26 mouse cellular contexts compared by ENCODE assay signal in genomic region chr1:167758208-167758607, GRCm38 (mm10).
DNase-seq lines count a peak whose midpoint lies in the region; ATAC-seq lines count a peak whose summit lies in the region.
"Had no signal": no experiment of that assay in that cellular context is flagged by ENCODE, and none has a peak within 500 bp of the region (broad histone marks: within the 10 kb centered on the region; RNA-seq: fewer than 3 reads in every experiment).

No protein-coding gene starts in this region.

- peaks cover 72% of the 10 kb centered on the region for H3K4me1 ChIP-seq in hindbrain, embryonic 10.5 days (replicated peaks)
- 0 out of 2 replicates have a peak, but pooled peaks cover 3% of the 10 kb centered on the region for H3K4me1 ChIP-seq in hindbrain, embryonic 11.5 days (replicated peaks; ENCODE audit: control insufficient read depth, insufficient read depth, low read length)
- H3K4me1 ChIP-seq in midbrain, embryonic 13.5 days (replicated peaks) = peaks cover 38% of the 10 kb centered on the region
- H3K4me1 ChIP-seq in midbrain, embryonic 15.5 days = peaks cover 26% of the 10 kb centered on the region
- peaks cover 53% of the 10 kb centered on the region for H3K4me1 ChIP-seq in hindbrain, embryonic 13.5 days (replicated peaks)
- peaks cover 63% of the 10 kb centered on the region for H3K4me1 ChIP-seq in neural tube, embryonic 13.5 days (replicated peaks)
- no peaks in the 10 kb centered on the region for H3K4me1 ChIP-seq in heart, embryonic 11.5 days (ENCODE audit: control insufficient read depth, insufficient read depth, low read length)
- H3K4me1 ChIP-seq: intestine, embryonic 15.5 days; stomach, embryonic 15.5 days had no signal

- no peak; the same call in 1 of the 2 replicates for ATAC-seq in hindbrain, embryonic 11.5 days (ENCODE audit: low FRiP score)
- ATAC-seq in midbrain, embryonic 13.5 days = peak; percentile 40; the same call in 1 of the 2 replicates
- no peak for ATAC-seq in midbrain, embryonic 15.5 days (replicated peaks)
- ATAC-seq in hindbrain, embryonic 13.5 days (ENCODE audit: low FRiP score) = peak; percentile 59; the same call in 1 of the 2 replicates
- peak; percentile 70 for ATAC-seq in neural tube, embryonic 13.5 days (ENCODE audit: low read depth)
- no peak for ATAC-seq in heart, embryonic 11.5 days (replicated peaks; ENCODE audit: insufficient number of reproducible peaks, low FRiP score, low TSS enrichment)
- ATAC-seq: forebrain, embryonic 16.5 days; intestine, embryonic 15.5 days; Patski had no signal

- no peak overlapping the region for H3K4me3 ChIP-seq in hindbrain, embryonic 10.5 days
- no peak overlapping the region for H3K4me3 ChIP-seq in hindbrain, embryonic 11.5 days (ENCODE audit: low read depth, low read length)
- H3K4me3 ChIP-seq in midbrain, embryonic 13.5 days (replicated peaks) = no peak overlapping the region
- no peak overlapping the region for H3K4me3 ChIP-seq in midbrain, embryonic 15.5 days
- H3K4me3 ChIP-seq in hindbrain, embryonic 13.5 days = no peak overlapping the region
- H3K4me3 ChIP-seq in neural tube, embryonic 13.5 days = no peak overlapping the region
- no peak overlapping the region for H3K4me3 ChIP-seq in heart, embryonic 11.5 days (ENCODE audit: low read depth, low read length)
- H3K4me3 ChIP-seq: erythroblast, embryonic 14.5 days; hindbrain, embryonic 15.5 days; intestine, embryonic 15.5 days; left cerebral cortex, adult 2 months; limb, embryonic 13.5 days; lung, embryonic 15.5 days; stomach, embryonic 15.5 days had no signal

- H3K27me3 ChIP-seq in hindbrain, embryonic 10.5 days (ENCODE audit: insufficient read depth, poor library complexity, severe bottlenecking) = peaks cover 86% of the 10 kb centered on the region
- H3K27me3 ChIP-seq in hindbrain, embryonic 11.5 days (ENCODE audit: control insufficient read depth, insufficient read depth, low read length) = peaks cover 7% of the 10 kb centered on the region; the same call in 1 of the 2 replicates
- peaks cover 90% of the 10 kb centered on the region for H3K27me3 ChIP-seq in midbrain, embryonic 13.5 days
- H3K27me3 ChIP-seq in midbrain, embryonic 15.5 days (replicated peaks) = peaks cover 47% of the 10 kb centered on the region
- H3K27me3 ChIP-seq in hindbrain, embryonic 13.5 days = peaks cover 80% of the 10 kb centered on the region
- H3K27me3 ChIP-seq in neural tube, embryonic 13.5 days = peaks cover 86% of the 10 kb centered on the region
- no peaks in the 10 kb centered on the region for H3K27me3 ChIP-seq in heart, embryonic 11.5 days (ENCODE audit: control insufficient read depth, insufficient read depth, low read length)
- H3K27me3 ChIP-seq: intestine, embryonic 15.5 days; stomach, embryonic 15.5 days had no signal

- H3K36me3 ChIP-seq in hindbrain, embryonic 10.5 days = no peaks in the 10 kb centered on the region
- H3K36me3 ChIP-seq in hindbrain, embryonic 11.5 days (ENCODE audit: control insufficient read depth, insufficient read depth, low read length) = no peaks in the 10 kb centered on the region
- H3K36me3 ChIP-seq in midbrain, embryonic 13.5 days = no peaks in the 10 kb centered on the region
- H3K36me3 ChIP-seq in midbrain, embryonic 15.5 days (replicated peaks) = no peaks in the 10 kb centered on the region
- H3K36me3 ChIP-seq in hindbrain, embryonic 13.5 days = no peaks in the 10 kb centered on the region
- H3K36me3 ChIP-seq in neural tube, embryonic 13.5 days = no peaks in the 10 kb centered on the region
- no peaks in the 10 kb centered on the region for H3K36me3 ChIP-seq in heart, embryonic 11.5 days (ENCODE audit: control insufficient read depth, insufficient read depth, low read length)
- H3K36me3 ChIP-seq: G1E; hindbrain, embryonic 15.5 days; intestine, embryonic 15.5 days; limb, embryonic 13.5 days; lung, embryonic 15.5 days; stomach, embryonic 15.5 days had no signal

- no peaks in the 10 kb centered on the region for H3K9me3 ChIP-seq in hindbrain, embryonic 10.5 days
- no peaks in the 10 kb centered on the region for H3K9me3 ChIP-seq in hindbrain, embryonic 11.5 days (ENCODE audit: control insufficient read depth, low read length)
- no peaks in the 10 kb centered on the region for H3K9me3 ChIP-seq in midbrain, embryonic 13.5 days
- H3K9me3 ChIP-seq in midbrain, embryonic 15.5 days = no peaks in the 10 kb centered on the region
- no peaks in the 10 kb centered on the region for H3K9me3 ChIP-seq in hindbrain, embryonic 13.5 days
- H3K9me3 ChIP-seq in neural tube, embryonic 13.5 days = no peaks in the 10 kb centered on the region
- no peaks in the 10 kb centered on the region for H3K9me3 ChIP-seq in heart, embryonic 11.5 days (replicated peaks; ENCODE audit: control insufficient read depth, low read length)
- H3K9me3 ChIP-seq: hindbrain, embryonic 15.5 days; intestine, embryonic 15.5 days; limb, embryonic 13.5 days; lung, embryonic 15.5 days; stomach, embryonic 15.5 days had no signal

- H3K9ac ChIP-seq in hindbrain, embryonic 11.5 days (ENCODE audit: low read depth, low read length) = no peak overlapping the region
- H3K9ac ChIP-seq in midbrain, embryonic 13.5 days (replicated peaks) = no peak overlapping the region
- H3K9ac ChIP-seq in midbrain, embryonic 15.5 days = no peak overlapping the region
- H3K9ac ChIP-seq in hindbrain, embryonic 13.5 days = no peak overlapping the region
- no peak overlapping the region for H3K9ac ChIP-seq in neural tube, embryonic 13.5 days
- no peak overlapping the region for H3K9ac ChIP-seq in heart, embryonic 11.5 days (ENCODE audit: low read depth, low read length)
- H3K9ac ChIP-seq: hindbrain, embryonic 15.5 days; intestine, embryonic 15.5 days; limb, embryonic 13.5 days; lung, embryonic 15.5 days; stomach, embryonic 15.5 days had no signal

- no peak for DNase-seq in hindbrain, embryonic 10.5 days (ENCODE audit: low spot score)
- no peak for DNase-seq in hindbrain, embryonic 11.5 days (ENCODE audit: low spot score)
- no peak for DNase-seq in cerebellum, postnatal 36 days
- DNase-seq: adrenal gland, postnatal 10 days; cerebellum, adult 11-12 months; cerebellum, adult 9-11 months; heart, postnatal 14 days; kidney, postnatal 25 days; retina, postnatal 1 day; right cerebral cortex, postnatal 14 days had no signal

- H3K4me2 ChIP-seq in hindbrain, embryonic 11.5 days (replicated peaks; ENCODE audit: low read depth, low read length) = no peak overlapping the region
- no peak overlapping the region for H3K4me2 ChIP-seq in midbrain, embryonic 13.5 days (replicated peaks)
- no peak overlapping the region for H3K4me2 ChIP-seq in midbrain, embryonic 15.5 days
- H3K4me2 ChIP-seq in hindbrain, embryonic 13.5 days = 0 out of 2 replicates have a peak overlapping the region, but pooled peaks have one; percentile 0
- no peak overlapping the region for H3K4me2 ChIP-seq in neural tube, embryonic 13.5 days
- no peak overlapping the region for H3K4me2 ChIP-seq in heart, embryonic 11.5 days
- H3K4me2 ChIP-seq: hindbrain, embryonic 15.5 days; intestine, embryonic 15.5 days; limb, embryonic 13.5 days; liver, embryonic 11.5 days; lung, embryonic 15.5 days; stomach, embryonic 15.5 days had no signal

- H3K27ac ChIP-seq in hindbrain, embryonic 10.5 days = peak overlapping the region; percentile 23; the same call in 1 of the 2 replicates
- no peak overlapping the region for H3K27ac ChIP-seq in hindbrain, embryonic 11.5 days (ENCODE audit: low read depth, low read length)
- no peak overlapping the region; the same call in 1 of the 2 replicates for H3K27ac ChIP-seq in midbrain, embryonic 13.5 days
- no peak overlapping the region for H3K27ac ChIP-seq in midbrain, embryonic 15.5 days
- H3K27ac ChIP-seq in hindbrain, embryonic 13.5 days = no peak overlapping the region
- no peak overlapping the region for H3K27ac ChIP-seq in neural tube, embryonic 13.5 days (replicated peaks)
- H3K27ac ChIP-seq in heart, embryonic 11.5 days (ENCODE audit: low read depth, low read length) = no peak overlapping the region
- H3K27ac ChIP-seq: hindbrain, embryonic 15.5 days; intestine, embryonic 15.5 days; left cerebral cortex, adult 2 months; limb, embryonic 13.5 days; lung, embryonic 15.5 days; stomach, embryonic 15.5 days had no signal

- WGBS in hindbrain, embryonic 10.5 days = 70% methylated on average over 8 of the region's 8 CpGs
- 60% methylated on average over 8 of the region's 8 CpGs for WGBS in hindbrain, embryonic 11.5 days
- 64% methylated on average over 8 of the region's 8 CpGs for WGBS in midbrain, embryonic 13.5 days
- 55% methylated on average over 8 of the region's 8 CpGs for WGBS in midbrain, embryonic 15.5 days
- 25% methylated on average over 8 of the region's 8 CpGs for WGBS in hindbrain, embryonic 13.5 days
- WGBS in neural tube, embryonic 13.5 days = 15% methylated on average over 8 of the region's 8 CpGs
- 76% methylated on average over 8 of the region's 8 CpGs for WGBS in heart, embryonic 11.5 days (ENCODE audit: insufficient replicate concordance)

Comparison
In these comparisons a context has a peak if more than half of its experiments do, and no peak if none do; other contexts are left out.
1. ATAC-seq: peak in midbrain, embryonic 13.5 days (single experiment), hindbrain, embryonic 13.5 days (single experiment) and neural tube, embryonic 13.5 days (single experiment); none in hindbrain, embryonic 11.5 days (single experiment), midbrain, embryonic 15.5 days (single experiment) and heart, embryonic 11.5 days (single experiment).